Mouse (Mus musculus) A20 (cell line): ENCODE data around the gene Tbxas1.

Experiments
- DNase-seq: peaks from one replicate; pipeline ENCODE4 v3.0.0-alpha.2; 2011; ENCODE audit warnings: low read depth, low spot score

The Tbxas1 gene

DNA sequence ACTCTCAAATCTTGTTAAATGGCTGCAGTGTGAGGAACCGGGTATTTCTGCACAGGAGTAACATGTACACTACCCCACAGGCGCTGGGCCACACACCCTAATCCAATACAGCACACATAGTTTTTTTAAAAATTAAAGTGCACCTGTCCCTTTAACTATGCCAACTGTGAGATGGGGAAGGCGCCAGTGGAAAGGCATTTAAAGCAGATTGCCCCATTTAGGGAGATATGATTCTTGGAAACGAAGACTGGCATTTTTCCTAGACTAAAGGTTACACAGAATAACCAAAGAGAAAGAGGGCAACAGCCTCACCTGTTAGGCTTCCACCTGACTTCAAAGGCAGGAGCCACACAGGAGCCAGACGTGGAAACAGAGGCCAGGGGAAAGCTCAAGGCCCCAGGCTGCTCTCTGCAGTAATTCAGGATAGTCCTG is 21.6 kb upstream of the Tbxas1 start:
- no peak for DNase-seq

- no peak for DNase-seq
These were observed 15.4 kb upstream of the Tbxas1 start for GRCm38 (mm10) chr6:38859819-38860218.

DNA sequence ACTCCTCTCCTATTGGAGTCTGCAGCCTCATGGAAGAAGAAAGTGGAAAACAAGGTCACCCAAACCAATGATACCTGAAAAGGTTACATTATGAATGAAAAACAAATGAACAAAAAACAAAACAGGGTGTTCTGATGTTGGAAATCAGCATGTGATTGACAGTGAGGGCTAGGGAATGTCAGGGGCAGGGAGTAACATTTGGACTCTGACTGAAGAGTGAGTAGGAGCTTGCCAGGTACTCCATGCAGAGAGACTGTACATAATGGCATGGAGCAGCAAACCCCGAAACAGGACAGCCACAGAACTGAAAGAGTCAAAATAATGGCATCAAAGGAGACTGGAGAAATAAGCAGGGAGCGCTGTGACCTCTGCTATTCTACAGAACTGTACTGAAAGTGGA is 14.9 kb upstream of the Tbxas1 start:
- no peak for DNase-seq

DNA sequence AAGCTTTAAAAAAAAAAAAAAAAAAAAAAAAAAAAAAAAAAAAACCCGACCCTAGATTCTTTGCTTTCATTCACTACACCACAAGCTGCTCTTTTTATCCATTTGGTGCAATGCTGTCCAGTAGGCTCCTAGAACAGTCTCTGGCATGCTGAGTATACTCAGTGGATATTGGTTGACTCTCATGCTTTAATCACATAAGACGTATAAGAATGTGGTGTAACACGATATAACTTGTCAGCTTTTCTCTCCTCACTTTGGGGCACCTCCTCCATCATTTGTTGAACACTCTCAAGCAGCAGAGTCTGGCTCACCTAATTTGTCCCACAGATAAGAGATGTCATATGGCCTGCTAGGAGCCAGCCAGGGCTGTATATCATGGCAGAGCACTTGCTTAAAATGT is 11.6 kb upstream of the Tbxas1 start:
- no peak for DNase-seq

GRCm38 (mm10) chr6:38865805-38866204 is 9.4 kb upstream of the Tbxas1 start:
- DNase-seq, result no peak

DNA sequence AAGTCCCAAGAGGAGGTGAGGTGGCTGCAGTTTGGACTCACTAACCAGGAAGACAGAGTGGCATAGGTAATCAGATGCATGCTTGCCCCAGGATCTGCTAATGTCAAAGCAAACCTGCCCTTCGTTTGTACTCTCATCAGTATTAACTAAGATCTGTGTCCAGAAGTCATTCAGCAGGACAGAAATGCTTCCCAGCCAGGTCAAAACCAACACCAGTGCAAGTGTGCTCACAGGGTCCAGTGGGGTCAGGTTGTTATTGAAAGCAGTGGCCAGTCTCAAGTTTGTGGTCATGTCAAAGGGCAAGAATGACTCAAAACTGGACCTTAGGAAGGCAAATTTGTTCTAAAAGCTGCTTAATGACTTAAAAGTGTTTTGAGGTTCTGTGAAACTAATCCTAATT is 8.8 kb upstream of the Tbxas1 start:
- no peak for DNase-seq

DNA sequence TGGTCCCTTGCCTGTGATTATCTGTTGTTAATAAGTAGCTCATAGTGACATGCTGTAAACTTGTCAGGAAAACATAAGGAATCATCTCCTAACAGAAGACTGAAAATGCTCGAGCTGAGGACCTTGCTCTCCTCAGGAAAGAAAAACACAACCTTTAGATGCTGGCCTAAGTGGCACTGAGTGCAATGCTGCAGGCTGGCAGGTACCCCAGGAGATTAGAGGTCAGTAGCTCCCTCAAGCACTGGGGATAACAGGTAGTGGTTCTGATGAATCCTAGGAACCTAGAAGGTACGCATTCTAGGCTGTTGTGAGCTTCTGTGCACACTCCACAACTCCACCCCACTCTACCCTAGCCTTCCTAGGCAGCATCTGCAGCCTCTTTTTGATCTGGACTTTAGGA is 8.4 kb upstream of the Tbxas1 start:
- no peak for DNase-seq

- no peak for DNase-seq
These were observed 7.9 kb upstream of the Tbxas1 start for GRCm38 (mm10) chr6:38867291-38867690.

- DNase-seq, result no peak
These were observed 6.2 kb upstream of the Tbxas1 start for GRCm38 (mm10) chr6:38868974-38869373.

- no peak for DNase-seq
These were observed 5.1 kb upstream of the Tbxas1 start for GRCm38 (mm10) chr6:38870070-38870469.

- peak; percentile 83 for DNase-seq
These were observed 4.2 kb upstream of the Tbxas1 start for GRCm38 (mm10) chr6:38871051-38871450.

GRCm38 (mm10) chr6:38873316-38873715 is 1.9 kb upstream of the Tbxas1 start:
- no peak for DNase-seq

GRCm38 (mm10) chr6:38874035-38874434 is 1.2 kb upstream of the Tbxas1 start:
- DNase-seq, result peak; percentile 75

DNA sequence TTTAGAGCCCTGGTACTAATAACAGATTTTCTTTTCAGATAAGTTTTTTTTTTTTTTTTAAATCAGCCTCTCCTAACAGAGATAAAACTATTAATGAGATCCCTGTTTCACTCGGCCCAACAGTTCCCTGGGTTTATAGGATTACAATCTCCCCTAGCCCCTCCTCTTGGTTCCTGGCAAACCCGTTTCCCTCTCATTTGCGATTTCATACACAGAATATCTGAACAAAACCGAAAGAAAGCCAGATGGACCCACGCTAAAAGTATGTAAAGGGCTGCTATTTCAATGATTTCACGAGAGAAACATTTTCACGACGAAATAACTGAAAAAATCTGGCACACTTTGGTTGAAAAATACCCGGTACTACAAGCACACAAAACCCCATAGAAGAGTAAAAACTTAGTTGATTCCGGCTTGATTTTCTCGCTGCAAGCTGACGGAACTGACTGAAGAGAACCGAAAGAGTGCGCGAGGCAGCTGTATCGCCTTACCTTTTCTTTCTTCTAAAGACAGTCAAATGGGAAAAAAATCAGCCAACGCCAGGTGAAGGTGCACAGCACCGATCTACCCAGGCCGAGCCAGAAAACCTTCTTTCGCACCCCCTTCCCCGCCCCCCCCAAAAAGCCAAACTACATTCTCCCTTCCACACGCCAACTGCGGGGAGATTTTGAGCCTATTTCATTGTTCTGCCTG is 493 bp upstream of the Tbxas1 start:
- DNase-seq, result peak; percentile 81

- peak; percentile 84 for DNase-seq
These were observed 1.1 kb downstream of the Tbxas1 start, which contains the start of gene Hipk2 for GRCm38 (mm10) chr6:38876071-38876911. Gene Hipk2 (minus strand): TSS chr6:38876165.

DNA sequence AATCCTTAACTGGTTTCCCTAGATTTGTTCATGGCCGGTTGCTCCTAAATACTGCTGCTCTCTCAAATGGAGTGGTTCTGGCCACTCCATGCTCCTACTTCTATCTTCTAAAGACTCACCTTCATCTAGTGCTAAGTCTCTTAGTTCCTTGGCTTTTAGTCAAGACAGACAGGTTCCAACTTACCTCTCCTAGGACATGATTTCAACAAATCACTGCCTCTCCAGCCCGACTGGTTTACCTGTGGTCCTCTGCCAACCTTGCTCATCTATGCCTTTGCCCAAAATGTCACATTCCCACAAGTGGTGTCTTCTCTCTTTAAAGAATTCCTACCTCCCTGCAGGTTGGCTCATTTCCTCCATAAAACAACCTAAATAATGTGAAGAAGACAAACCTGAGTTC is 2.5 kb downstream of the Tbxas1 start:
- DNase-seq, result no peak

- DNase-seq, result no peak
These were observed 6.3 kb downstream of the Tbxas1 start for GRCm38 (mm10) chr6:38881468-38881867.

- peak; percentile 53 for DNase-seq
These were observed 6.8 kb downstream of the Tbxas1 start for GRCm38 (mm10) chr6:38881975-38882374.

DNA sequence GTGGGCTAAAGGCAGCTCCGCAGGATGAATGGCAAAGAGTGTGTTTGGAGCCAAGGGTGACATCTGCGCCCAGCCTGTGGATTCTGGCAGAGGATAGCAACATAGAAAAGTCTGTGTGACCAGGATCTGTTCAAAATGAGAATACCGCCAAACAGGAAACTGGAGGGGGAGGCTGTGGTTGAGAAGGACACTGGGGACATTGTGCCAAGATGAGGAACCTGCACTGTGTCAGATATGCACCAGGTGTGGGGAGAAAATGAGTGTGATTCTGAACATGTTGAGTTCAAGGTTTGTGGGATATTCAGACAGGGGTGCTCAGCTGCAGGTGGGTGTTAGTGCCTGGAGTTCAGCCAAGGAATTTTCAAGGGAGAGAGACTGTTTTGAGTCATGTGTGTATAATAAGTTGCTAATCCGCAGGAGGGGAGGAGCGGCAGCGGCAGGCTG is 7.5 kb downstream of the Tbxas1 start:
- DNase-seq, result no peak

GRCm38 (mm10) chr6:38884482-38884881 is 9.3 kb downstream of the Tbxas1 start:
- no peak for DNase-seq

DNA sequence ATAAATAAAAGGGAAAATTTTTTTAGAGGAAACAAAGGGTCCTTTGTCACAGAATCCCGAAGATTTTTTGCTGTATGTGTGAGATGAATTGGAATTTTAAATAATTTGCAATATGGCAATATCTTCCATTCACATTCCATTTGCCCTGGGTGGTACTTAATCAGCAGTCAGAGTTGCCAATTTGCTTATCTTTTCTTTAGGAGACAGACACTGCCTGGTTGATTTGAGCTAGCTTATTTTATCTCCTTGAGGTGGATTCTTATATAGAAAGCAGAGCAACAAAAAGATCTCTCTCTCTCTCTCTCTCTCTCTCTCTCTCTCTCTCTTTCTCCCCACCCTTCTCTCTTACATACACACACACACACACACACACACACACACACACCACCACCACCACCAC is 9.9 kb downstream of the Tbxas1 start:
- DNase-seq, result no peak

DNA sequence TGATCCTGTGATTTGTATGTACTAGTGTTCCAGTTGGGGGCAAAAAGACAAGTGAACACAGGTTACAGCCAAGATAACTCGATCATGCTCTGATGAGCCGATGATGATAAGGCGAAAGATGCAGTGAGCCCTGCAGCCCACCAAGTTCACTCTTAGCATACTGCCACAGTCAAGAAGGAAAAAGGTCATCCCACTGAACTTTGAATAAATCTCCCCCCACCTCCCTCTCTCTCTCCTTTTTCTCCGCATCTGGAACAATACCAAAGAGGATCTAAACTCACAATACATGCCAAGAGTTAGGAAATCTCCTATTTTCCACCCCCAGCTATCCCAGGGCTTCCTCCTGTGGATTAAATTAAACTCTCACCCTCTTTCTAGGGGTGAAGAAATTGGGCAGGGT is 12.2 kb downstream of the Tbxas1 start:
- no peak for DNase-seq

DNA sequence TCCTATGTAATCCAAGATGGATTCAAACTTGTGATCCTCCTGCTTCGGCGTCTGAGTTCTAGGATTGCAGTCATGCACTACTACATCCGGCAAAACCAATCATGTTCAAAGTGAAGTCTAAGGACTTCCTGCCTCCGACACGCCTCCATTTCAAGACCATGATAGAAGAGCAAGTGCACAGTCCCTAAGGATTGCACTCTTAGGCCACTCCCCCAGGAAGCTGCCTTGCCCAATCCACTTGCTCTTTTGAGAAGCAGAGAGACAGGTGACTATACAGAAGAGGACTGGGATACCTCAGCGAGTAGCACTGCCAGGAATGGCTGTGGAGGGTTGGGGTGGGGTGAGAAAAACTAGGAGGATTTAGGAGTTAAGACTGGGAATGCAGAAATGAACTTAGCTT is 14.0 kb downstream of the Tbxas1 start:
- no peak for DNase-seq
